Mouse (Mus musculus) spleen, postnatal 10 days (tissue): ENCODE results near the gene Tmem131l.

Experiments
- DNase-seq, 2 experiments: peaks; one replicate each; pipeline ENCODE4 v3.0.0; 2021 to 2022; ENCODE audit warnings: low spot score in 2 of 2

The Tmem131l gene

DNA sequence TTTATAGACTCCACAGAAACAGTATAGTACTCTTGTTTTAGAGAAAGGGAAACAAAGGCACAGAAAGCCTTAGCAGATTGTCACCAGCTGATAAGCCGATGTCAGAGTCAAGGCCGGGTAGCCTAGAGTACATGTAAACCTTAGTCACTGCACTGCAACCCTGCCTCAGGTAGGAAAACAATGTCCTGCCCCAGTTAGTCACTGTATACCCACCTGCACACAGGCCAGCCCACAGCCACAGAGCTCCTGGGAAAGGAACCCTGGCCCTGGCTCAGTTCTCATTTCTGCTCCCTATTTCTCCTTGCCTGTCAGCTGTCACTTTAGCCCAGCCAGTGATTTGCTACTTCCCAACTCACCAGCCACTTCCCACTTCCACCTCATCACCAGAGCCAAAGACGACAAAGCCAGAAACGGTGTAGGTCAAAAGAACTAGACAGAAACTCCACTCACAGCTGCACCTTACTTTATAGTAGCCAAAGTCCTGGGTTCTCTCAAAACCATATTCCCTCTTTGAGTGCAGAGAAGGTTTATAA lies 24.4 kb downstream of the Tmem131l start:
- no peak for DNase-seq

DNA sequence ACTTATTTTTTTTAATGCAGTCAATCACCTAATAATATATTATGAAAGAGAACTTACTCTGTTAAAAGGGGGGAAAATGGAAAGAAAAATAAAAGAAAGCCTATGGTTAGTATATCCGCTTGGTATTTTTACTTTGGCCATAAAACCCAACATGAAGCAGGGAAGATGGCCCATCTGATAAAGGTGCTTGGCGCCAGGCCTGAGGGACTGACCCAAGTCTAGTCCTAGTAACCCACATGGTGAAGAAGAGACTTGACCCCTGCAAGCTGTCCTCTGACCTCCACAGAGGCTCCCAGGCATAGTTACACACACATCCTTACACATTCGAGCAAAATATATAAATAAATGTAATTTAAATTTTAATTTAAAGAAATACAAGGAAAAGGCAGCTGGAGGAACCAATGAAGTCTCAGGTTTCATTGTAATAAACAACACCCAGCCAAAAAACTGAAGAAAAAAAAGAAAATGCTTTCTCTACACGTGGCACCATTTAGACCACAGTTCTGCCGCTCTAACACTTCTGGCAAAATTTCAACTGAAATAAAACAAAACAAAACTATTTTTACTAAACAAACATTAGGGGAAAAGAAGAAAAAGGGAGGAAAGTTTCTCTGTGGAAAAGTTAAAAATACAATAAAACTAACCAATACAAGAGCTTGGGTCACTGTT lies 28.8 kb downstream of the Tmem131l start:
- DNase-seq = no peak

DNA sequence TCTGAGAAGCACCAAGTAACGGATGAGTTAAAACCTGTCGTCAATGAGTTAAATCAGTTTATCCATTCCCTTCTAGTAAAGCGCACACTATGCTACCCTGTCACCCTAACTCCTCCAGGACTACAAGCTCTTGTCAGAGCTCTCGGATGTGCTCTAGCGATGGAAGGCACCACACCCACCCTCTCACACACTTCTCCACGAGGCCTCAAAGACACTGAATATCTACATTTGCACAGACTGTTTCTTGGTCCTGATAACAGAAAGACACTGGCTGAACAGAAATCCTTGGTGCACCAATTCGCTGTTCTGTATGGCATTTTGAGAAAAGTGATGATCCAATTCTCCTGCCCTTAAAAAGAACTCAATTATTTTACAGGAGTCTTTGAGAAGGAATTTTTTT lies 34.0 kb downstream of the Tmem131l start:
- DNase-seq = no peak

DNA sequence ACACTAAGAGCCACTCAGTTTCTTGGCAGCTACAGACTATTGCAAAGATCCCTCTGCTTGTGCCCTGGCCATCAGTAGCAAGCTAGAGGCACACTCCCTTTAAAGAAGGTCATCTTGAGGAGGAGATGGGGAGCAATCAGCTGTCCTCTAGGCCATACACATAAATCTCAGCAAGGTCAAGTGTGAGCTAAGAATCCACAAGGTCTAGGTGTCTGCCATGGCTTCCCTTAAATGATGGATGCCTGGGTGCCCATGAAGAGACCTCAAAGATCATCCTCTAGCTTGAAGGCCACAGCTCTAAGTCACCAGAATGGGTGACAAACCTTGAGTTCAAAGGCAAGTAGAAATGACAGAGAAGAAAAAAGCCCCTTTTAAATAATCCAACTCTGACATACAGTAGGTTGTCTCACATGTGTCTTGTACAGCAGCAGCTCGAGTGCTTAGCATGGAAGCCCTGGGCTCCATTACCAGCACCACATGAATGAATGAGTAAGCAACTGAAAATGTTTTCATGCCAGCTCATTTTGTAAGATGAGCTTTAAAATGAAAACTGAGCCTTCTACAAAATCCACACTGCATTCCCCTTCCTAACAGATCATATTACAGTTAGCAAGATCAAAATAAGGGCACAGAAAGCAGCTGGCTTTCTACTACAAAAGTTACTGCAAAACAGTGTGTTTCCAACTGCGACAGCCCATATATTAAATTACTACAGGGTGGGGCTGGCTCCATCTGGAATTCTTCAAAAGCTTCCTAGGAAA lies 35.5 kb downstream of the Tmem131l start:
- DNase-seq = no peak

DNA sequence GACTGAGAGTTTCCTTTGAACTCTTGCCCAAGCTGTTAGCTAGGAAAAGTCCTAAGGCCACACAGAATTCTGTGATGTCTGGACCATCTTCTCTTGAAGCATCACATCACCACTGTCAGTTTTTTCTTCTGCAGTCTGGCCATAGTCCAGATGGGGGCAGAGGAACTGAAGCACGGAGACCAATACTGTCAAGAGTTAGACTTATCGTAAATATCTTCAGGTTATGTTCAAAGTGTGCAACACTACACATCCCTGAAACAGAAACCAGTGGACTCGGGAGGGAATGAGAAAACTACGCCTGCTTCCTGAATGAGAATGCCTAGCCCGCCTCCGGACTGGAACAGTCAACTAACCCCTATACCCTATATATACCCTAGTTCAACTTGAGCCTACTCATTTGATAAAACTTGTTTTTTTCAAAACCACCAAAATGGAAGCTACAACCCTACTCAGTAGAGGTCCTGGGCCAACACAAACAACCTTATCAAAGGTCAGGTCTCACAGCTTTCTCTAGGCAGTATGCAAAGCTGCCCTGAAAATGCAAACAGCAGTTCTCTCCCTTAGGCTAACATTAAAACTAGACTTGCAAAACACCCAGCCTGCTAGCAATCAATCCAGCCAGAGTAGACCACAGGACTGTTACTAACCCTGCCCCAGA lies 37.4 kb downstream of the Tmem131l start:
- no peak for DNase-seq

DNA sequence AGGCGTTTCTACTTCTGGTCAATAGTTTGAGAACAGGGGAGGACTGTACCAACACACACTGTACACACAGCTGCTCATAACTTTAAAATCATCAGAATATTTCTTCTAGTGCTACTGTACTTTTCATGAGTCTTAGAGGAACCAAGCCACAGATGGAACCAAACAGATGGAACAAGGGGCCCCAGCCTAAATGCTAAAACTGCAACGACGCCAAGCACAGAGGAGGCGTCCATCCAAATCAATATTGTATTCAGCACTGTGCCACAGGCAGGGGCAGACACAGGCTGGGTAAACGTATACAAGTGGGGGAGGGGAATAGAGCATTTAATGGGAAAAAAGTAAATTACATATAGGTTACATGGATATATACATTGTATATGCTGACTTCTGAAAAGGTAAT lies 42.4 kb downstream of the Tmem131l start:
- no peak for DNase-seq

DNA sequence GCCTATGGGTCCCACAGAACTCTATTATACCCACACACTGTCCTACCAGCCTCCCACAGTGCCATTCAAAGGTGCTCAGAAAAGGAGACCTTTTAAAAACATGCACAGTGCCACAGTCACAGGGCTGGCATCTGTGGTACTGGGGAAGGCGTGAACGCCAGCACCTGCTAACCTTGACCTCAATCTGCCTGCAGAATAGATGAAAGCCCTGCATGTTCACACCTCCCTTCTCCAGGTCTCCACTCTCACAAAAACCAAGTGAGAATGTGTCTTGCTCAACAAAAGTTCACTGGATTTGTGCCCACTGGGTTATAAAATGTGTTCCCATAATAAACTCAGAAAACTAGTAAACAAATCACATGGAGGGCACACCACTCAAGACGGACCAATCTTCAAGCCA lies 42.9 kb downstream of the Tmem131l start:
- DNase-seq = no peak

DNA sequence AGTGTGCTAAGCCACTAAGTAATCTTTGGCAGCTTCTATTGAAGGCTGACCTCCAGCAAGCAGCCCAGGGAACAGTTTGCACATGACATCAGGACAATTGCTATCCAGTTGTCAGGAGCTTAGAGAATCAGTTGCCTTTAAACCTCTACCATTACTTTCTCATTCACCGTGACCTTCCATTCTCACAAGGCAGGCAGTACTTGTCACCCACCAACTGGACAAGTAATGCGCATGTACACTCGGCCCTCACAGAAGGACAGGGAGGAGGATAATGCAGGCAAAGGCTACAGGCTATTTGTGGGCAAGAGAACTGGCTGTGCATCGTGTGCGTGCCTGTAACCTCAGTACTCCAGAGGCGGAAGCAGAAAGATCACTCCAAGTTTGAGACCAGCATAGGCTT lies 43.9 kb downstream of the Tmem131l start:
- no peak for DNase-seq

DNA sequence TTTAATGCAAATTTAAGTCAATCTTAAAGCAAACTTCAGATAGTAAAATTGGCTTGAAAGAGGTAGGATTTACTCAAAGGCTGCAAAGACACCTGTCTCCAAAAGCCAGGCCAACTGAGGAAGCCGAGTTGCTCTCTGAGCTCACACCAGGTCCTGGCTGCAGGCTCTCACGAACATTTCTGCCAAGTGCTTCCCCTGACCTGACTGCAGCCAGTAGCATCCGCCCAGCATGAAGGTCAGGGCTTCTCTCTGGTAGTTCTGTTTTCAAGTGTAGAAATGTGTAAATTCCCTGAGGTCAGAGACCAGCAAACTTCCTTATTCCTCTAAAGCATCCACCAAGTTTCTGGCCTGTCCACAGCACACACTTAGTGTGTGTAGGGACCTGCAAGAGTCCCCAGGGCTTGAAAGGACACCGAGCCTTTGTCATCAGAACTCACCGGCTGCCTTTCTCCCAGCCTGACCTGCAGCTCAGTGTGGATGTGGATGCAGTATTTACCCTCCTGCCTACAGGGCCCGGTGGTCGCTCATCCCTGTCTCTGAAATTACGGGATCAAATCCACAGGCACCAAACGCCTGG lies 44.6 kb downstream of the Tmem131l start:
- DNase-seq = no peak

DNA sequence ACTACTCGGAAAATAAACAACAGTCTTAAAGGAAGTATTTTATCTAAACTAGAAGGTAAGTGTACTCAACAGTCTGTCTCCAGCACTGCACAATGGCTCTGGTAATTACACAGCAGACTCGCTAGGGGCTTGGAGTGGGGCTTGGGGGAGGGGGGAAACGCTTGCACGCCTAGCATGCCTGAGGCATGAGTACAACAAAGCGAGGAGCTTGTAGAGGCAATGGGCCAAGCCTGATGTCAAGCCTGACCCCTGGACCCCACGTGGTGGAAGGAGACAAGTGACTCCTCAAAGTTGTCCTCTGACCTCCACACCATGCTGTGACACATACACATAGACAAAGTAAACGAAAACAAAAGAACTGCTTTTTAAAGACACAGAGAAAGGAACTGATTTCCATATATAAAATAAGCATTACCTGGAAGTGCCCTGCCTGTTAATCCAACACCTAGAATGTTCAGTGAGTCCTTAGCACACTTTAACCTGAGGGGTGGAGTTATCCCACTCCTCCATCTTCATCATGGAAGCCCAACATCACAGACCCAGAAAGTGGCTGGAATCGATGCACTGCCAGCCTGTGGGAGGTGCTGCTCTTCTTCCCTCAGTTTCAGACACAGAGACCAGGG lies 45.6 kb downstream of the Tmem131l start:
- DNase-seq = no peak

DNA sequence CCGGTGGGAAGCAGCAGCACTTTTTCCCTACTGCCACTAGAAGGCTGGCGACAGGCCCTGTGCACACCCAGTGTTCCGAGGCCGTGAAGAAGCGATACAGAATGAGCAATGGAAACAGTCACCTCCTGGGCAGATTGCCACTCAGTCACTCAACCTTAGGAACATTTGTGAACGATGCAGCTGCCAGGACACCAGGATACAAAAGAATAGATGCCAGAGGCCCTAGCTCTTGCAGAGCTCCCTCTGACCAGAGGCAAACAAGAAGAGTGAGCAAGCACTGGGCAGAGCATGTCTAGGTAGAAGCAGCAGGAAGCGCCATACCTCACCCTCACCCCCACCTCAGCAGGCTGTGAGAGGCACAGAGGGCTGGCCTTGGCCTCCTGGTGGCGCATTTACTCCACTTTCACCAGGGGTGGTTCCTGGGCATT lies 46.9 kb downstream of the Tmem131l start:
- no peak for DNase-seq

DNA sequence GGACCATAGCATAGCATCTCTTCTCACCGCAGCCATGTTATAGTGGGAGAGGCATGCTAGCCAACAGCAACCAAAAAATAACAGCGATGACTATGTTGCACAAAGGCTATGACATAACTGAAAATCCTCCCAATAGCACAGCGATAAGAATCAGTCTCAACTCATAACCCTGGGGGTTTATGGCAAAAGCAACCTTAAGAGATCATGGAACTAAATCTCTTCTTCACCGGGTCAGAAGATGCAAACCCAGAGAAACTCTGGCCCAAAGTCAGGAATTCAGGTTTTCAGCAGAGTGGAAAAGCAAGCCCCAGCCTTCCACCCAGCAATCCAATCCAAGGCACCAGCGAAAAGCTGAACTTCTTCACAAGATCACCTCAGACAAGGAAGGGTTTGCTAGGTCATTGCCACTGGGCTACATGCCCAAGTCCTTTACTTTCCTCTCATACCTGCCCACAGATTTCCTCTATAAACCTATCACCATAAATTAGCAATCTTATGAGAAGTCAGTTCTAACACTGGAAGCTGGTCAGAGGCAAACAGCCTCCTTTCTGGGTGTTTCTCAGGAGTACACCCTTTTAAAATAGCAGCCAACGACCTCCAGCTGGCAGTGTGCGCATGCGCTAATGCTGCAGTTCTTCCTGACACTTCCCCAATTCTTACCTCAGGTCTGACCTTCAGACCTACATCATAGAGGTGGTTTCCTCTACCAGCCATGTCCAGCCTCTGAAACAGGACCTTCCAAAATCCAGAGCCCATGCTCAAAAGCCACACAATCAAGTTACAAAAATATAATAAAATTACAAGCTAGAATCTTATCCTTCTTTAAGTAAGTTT lies 48.1 kb downstream of the Tmem131l start:
- peak in 1 of 2 experiments; percentile 48 for DNase-seq

DNA sequence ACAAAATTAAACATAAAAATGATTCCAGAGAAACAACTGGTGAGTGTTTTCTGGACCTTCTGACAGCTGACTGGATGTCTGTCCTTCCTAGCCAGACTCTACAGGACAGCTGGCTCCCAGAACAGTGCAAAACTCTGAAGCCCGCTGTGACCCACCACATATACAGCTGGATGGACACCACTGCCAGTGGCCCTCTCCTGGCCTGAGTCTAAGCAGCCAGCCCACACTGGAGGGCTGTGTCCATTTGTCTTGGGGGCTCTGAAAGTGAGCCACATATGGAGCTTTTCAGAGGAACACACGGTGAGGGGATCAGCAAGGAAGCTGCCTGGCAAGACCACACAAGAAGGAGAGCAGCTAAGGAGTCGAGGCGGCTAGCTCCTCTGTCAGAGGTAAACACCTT lies 51.8 kb downstream of the Tmem131l start:
- no peak for DNase-seq

DNA sequence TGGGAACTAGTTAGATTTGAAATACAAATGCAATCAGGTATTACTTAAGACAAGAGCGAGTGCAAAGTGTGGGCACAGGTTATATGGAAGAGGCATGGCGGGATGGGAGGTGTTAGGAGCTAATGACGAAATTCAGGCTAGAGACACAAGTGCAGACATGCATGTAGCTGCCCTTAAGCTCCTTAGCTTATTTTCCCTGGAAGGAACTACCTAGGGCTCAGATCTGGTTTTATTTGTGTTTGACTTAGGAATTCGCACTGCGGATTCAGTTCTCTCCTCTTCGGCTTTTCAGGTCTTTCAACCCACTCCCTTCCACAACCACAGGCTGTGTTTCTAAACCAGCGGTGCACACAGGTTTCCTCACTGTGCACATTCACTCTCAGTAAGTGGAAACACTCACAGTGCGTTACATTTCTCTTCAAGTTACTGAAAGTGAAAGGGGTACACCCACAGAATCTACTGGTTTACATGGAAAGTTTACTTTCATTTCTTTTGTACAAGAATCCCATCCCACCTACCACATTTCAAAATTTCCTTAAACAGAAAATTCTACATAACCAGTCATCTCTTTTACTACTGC lies 52.4 kb downstream of the Tmem131l start:
- no peak for DNase-seq

DNA sequence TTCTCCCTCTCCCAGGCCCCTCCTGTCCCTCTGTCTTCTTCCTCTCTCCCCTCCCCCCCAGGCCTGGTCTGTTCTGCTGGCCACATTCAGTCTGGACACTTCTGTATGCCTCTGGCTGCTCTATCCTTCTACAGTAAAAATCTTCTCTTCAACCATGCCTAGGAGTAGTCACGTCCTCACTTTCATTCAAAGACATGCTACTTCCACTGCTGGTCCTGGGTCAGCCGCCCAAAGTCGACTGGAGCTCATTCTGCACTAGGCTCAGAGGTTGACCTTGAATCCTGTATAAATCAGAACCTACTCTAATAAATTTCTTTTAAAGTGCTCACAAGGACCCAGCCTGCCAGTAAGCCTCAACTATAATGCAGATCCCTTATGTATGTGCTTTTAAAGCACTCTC lies 53.2 kb downstream of the Tmem131l start:
- DNase-seq = no peak

DNA sequence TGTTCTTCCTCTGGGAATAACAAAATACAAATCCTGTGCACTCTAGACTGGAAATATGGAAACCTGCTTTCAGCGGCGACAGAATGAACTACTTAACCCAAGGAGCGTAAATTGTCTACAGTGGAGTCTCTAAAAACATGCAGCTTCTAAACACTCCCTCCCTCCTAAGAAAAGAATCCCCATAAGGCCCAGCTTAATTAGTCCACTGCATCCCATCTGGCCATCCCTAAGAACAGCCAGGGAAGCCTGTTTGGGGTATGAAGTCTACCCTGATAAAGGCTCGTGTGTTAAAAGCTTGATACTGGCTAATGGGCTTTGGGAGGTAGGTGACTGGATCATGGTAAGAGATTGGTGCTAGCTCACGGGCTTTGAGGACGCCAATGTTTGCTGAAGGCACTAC lies 54.5 kb downstream of the Tmem131l start:
- DNase-seq = no peak

DNA sequence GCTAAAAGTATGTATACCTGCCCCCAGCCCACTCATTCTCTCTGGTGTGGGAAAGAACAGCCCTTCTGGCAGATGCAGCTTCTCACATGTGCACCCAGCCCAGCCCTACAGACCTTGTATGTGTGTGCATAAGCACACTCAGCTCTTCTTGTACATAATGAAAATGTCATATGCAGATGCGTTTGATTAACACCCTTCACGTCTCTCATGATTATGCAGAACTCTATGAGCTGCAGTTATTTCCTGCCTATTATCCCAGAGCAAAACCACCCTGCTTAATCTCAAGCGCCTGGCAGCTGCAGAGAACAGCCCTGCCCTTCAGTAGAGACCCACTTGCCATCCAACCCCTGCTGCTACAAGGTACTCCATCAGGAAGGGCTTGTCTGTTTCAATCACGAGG lies 55.6 kb downstream of the Tmem131l start:
- DNase-seq = no peak

DNA sequence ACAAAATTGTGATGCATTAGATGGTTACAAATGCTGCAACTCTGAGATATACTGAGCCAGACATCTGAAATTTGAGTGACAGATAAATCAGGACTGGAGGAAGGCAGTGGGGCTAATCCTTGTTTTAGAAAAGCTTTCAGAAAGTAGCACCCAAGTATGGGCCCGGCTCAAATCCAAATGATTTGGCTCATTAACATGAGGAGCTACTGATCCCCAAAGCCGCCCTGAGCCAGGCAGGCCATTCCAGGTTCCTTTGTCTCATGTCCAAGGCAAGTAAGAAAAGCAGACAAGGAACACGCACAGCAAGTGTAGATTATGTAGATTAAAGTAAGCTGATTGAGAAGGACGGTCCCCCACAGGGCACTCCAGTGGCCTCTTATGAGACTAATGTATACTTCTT lies 57.2 kb downstream of the Tmem131l start:
- no peak for DNase-seq

DNA sequence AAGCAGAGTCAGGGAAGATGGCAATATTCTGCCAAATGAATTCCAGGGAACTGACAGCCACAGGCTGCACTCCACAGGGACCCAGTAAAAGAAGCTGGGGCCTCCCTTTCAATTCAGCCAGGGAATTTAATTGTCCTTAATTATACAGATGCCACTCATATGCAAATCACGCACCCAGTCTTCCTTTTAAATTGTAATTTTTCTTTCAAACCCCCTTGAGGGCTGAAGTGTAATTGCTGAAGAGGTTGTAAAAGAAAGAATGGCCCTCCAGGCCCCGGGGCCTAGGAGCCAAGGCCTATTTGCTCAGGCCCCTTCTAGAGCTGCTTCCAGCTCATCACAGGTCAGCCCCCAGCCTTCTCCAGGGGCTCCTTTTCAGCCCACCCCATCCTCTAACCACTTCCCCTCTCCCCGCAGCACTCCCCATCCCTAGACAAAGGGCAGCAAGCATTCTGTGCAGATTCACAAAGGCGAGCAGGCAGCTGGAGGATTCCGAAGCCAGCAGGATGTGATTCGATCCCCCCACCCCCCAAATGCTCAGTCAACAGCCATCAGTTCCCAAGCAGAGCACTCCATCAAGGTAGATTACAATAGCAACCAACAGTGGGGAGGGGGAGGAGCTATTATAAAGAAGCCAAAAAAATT lies 59.6 kb downstream of the Tmem131l start:
- DNase-seq = no peak
